Mouse (Mus musculus) cerebellum, postnatal 25 days (tissue): Measurements from ENCODE around the gene Zfp784.
"Not testable (repeated sequence)": the region's sequence is repeated elsewhere in the genome, so short reads cannot be mapped to it uniquely, and the experiment has no call there.

Experiments
- DNase-seq, 2 experiments: peaks; one replicate each; pipeline ENCODE4 v3.0.0; 2021; ENCODE audit warnings: mixed read lengths in 2 of 2

Zfp784 gene

DNA sequence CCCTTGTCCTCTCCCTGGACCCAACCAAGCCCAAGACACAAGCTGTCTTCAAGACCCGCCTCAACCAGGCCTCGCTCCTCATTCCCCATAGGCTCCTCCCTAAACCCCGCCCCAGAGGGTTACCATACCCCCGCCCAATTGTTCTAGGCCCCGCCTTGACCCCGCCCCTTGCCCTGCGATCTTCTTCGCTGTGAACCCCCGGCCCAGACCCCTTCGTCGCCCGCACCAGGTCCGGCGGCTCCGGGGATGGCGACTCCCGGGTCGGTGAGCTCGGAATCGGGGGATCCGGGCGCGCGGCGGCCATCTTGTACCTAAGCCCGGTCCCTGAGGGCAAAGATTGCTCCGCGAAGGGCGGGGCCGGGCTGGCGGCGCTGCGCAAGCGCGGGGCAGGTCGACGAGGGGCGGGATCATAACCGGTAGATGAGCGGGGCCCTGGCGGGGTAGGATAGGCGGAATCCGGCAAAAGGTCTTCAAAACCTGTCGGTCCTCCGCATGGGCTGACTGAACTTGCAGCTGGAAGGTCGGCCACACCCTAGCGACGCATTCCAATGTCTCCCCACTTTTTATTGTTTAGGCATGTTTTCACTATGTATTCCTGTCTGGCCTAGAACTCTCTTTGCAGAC lies at the start of gene Zfp784:
Zfp784 (minus strand) TSS at position 338 of the 624 bp plus-strand sequence.
- peak; percentile 95 to 96 for DNase-seq

DNA sequence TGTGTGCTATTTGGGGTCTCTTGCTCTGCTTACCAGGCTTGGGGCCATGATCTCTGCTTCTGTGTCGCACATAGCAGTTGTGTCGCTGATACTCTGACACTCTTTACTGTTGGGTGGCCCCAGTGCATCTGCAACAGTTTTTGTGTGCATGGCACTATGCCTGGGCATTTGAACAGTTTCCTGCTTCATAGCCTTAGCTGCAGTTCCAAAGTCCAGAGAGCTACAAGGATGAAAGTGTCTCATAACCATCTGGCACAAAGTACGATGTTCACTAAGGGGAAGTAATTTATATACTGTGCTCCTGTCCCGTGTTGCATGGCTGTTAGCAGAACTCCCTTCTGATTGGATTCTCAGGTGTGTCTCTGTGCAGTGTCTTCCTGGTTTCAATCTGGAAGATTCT lies 49.6 kb upstream of the Zfp784 start:
- no peak for DNase-seq

DNA sequence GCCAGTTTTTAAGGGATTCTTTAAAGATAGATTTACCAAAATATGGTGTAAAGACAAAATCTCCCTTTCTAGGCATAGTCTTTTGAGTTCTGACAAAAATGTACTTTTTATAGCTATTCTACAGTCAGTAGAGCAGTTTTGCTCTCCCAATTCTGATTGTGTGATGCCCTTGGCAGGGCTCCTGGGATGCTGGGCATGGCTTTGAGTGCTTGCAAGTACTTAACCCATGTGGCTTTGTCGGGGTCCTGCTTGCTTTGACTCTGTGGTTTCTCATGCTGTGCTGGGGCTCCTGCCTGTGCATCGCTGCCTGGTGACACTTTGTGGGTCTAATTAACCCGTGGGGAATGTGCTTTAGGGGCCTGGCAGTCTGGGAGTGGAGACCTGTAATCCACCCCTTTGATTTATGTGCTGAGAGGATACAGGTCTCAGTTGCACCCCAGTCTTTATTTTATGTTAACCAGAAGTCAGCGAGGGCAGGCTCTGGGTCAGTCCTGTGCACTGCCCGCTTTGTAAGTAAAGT lies 48.7 kb upstream of the Zfp784 start:
- no peak for DNase-seq

DNA sequence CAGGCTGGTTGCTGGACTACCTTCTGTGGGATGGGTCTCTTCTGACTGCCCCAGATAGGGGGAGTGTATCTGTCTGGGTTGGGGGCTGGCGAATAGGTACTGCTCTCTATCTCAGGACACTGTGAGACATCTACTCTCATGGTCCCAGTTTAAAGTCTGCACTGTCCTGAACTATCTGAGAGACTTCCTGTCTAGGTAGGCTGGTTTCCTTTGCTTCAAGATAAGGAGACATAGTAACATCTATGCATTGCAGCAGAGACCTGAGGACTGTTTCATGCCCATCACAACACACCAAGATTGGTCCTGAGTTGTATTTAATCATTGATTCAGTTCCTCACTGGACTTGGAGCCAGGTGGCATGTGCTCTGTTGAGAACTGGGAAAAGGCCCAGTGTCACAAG lies 47.3 kb upstream of the Zfp784 start:
- no peak for DNase-seq

DNA sequence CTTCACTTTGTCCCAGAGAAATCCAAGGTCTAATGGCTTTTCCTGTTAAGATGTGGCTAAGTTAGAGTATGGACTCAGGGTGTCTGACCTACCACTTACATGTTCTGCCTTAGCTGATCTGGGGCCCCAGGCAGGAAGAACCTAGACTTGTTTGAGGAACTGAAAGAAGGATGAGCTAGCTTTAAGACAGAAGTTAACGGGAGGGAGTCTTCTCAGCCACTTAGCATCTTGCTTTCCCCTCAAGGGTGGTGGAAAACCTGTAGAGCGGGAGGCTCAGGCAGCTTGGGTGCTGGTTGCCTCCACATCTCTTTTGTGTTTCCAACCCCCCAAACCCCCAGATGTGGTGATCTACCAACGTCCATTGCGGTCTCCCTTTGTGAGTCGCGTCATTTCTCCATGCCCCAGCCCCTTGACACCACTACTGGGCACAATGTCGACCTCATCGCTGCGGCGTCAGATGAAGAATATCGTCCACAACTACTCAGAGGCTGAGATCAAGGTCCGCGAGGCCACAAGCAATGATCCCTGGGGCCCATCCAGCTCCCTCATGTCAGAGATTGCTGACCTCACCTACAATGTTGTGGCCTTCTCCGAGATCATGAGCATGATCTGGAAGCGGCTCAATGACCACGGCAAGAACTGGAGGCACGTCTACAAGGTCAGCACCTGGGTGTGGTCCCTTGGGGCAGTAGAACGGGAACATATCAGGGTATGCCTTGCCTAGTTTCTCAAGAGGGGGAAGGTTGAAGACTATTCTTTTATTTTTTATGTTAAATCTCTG lies 45.3 kb upstream of the Zfp784 start:
- DNase-seq = no peak

DNA sequence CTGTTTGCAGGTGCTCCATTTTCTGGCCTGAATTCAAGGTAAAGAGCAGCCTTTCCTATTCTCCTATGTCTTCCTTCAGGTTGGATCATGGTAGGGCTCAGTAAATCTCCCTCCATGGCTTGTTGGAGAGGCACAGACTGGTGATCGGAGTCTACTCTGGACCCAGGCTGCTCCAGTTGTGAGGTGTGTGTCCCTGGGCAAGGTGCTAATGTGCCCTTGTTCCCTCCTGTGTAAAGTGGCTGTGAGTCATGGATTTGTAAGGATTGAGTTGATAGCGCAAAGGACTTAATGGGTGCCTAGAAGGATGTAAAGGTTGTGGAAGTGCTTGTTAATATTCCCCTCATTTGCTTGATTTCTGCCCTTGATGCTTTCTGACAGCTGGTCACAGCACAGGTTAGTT lies 43.7 kb upstream of the Zfp784 start:
- no peak for DNase-seq

DNA sequence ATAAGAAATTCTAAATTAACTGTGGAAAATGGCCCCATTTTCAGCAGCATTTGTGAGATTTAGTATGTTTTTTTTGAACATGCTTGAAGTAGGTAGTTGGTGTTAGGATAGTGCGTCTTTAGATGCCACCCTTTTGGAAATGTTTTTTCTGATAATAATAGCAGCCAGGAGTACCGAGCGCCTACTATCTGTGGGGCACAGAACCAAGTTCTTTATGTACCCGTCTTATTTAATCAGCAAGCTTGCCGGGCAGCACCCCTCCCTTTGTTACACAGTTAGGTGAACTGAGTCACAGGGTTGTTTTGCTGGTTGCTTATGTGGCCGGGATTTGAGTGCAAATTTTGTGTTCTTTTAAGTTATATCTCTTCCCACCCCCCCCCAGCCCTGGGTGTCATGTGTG lies 43.0 kb upstream of the Zfp784 start:
- no peak for DNase-seq

DNA sequence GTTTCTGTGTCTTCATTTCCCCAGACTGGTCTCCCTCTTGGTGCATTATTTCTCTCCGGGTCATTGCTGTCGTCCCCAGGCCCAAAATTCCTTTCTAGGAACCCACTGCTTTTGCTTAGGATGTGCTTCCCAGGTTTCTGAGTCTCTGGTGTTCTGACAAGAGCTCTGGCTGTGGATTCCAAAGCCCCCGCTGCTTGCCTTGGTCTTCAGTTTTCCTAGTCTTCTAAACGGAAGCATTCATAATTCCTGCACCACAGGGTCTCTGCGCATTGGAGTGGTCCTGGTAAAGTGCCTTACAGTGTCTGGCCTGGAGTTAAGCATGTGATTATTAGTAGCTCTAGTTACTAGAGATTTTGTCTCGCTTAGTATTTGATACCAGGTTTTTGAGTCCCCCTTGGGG lies 42.6 kb upstream of the Zfp784 start:
- no peak for DNase-seq

DNA sequence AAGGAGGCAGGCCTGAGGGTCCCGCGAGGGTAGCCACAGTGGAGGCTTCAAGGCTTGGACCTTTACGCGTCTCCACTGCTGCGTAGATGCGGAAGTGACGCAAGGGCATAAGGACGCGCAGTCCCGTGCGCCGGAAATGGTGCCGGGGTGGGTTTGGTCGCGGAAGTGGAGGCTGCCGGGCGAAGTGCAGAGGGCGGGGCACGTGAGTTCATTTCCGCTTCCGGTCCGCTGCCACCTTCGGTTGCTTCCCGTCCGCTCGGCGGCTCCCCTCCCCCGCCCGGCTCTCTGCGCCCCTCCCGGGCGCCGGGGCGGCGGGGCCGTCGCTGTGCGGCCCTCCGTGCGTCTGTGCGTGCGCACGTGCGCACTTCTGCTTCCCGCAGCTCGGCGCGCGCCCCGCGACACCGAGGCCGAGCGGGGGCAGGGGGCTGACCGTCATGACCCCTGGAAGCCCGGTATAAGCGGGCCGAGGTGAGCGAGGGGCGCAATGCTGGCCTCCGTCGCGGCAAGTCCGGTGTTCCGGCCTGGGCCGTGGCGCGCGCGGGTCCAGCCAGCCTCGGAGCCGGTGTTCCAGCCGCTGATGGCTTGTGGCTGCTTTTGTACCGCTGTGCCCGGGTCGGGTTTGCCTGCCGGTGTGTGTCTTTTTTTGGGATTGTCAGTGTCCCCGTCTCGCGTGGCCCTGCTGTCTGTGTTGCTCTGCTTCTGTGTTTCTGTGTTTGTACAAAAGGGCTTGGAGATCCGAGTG lies 41.9 kb upstream of the Zfp784 start, which contains the start of gene Epn1:
Epn1 (plus strand) TSS at position 226 of the 742 bp plus-strand sequence.
- peak; percentile 98 to 99 for DNase-seq

DNA sequence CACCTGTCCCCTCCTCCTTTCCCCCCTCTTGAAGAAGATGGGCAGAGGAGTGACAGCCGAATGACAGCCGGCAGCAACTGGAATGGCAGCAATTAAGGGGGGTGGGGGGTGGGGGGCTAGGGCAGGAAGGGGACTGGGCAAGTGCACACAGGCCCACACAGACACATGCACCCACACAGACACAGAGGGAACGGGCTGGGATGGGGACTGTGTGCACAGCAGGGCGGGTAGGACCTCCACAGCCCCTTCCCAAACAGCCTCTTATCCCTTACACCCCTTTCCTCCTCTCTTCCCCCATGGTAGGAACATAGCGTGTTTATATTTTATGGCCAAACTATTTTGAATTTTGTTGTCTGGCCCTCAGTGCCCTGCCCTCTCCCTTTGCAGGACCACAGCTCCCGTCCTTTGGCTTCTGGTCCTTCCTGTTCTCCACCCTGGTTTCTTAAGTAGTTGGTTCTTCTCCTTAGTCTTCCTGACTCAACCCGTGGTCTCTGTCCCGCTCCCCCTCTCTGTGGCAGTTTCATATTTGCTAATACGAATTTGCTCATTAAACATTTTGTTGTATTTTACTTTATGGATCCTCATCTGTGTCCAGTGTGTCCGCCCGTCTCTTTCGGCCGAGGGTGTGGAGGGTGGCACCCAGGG lies 41.2 kb upstream of the Zfp784 start:
- DNase-seq = not testable (repeated sequence)

DNA sequence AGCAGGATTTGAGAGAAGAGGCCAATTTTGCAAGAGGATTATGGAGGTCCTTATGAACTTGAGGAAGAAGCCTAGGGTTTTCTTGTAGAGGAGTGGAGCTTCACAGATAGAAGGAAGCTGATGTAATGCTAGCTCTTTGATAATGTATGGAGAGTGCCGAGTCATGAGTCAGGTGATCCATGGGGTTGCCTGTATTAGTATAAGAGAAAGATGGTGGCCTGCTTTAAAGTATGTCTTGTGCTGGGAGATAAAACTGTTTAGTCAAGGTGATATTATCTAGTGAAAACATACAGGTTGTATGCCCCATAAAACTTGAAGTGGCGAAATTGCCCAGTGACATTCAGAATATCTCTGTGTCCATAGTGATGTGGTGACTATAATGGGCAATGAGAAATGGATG lies 38.7 kb upstream of the Zfp784 start:
- no peak for DNase-seq

DNA sequence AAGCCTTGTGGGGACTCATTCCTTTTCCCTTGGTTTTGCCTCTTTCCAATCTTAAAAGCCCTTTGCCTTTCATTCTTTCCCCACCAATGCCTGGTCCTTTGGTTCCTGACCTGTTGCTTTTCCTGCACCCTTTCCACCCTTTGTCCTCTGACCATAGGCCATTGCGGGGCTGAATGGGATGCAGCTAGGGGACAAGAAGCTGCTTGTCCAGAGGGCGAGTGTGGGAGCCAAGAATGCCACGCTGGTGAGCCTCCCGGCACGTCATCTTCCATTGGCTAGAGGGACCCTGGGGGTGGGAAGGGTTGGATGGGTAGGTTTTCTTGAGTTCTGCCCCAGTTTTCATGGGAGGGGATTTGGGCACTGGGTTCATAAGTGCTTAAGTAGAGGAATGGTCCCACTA lies 36.7 kb upstream of the Zfp784 start:
- DNase-seq = no peak

DNA sequence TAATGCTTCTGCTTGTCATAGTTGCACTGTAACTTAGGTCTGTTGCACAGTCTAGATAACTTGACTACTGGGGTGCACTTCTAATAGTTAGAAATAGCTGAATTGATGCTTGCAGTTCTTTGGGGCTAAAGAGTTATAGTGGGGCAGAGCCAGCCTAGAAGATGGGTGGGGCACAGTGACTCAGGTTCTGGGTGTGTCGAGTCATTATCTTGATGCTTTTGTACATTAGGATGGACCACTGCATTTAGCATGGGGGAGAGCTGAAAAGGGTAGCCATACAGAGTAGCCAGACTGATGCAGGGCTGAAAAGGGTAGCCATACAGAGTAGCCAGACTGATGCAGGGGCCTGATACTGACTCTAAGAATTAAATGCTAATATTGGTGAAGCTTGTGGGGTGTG lies 35.3 kb upstream of the Zfp784 start:
- no peak for DNase-seq

DNA sequence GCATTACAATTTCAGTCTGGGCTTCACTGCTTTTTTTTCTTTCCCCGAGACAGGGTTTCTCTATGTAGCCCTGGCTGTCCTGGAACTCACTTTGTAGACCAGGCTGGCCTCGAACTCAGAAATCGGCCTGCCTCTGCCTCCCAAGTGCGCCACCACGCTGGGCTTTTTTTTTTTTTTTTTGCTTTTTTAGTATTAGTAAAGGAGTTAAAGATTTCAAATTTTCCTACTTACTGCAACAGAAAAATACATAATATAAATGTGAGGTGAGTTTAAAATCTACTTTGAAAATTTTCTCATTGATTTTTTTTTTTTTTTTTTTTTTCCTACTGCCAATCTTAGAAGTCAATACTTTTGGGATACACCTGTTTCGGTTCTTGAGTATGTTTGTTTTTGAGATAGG lies 26.6 kb upstream of the Zfp784 start:
- DNase-seq = no peak

DNA sequence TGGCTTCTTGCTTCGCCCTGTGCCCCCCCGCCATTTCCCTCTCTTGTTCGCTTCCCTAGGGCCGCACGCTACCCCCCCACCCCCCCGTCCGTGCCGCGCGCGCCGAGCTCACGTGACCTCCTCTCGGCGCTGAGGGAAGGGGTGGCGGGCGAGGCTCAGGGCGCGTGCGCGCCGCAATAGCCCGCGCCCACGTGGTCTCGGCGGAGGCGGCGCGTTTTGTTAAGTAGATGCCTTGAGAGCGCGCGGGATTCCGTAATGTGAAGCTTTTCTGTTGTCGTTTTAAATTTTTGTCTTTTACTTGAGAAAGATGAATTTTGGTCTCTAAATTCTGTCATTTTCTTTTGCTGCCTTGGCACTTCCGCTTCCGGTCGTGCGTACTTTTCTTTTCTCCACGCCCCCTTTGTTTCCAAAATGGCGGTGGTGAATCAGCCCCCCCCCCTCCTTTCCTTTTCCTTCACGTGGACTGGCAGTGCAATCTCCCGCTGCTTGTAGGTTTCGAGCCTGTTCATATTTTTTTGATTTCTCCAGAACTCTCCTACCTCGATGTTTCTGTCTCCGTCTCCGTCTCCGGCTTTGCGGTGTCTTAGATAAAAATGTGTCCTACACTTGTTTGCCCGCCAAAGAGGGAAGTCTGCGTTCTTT lies 24.2 kb upstream of the Zfp784 start:
- DNase-seq = peak in 1 of 2 experiments; percentile 82

DNA sequence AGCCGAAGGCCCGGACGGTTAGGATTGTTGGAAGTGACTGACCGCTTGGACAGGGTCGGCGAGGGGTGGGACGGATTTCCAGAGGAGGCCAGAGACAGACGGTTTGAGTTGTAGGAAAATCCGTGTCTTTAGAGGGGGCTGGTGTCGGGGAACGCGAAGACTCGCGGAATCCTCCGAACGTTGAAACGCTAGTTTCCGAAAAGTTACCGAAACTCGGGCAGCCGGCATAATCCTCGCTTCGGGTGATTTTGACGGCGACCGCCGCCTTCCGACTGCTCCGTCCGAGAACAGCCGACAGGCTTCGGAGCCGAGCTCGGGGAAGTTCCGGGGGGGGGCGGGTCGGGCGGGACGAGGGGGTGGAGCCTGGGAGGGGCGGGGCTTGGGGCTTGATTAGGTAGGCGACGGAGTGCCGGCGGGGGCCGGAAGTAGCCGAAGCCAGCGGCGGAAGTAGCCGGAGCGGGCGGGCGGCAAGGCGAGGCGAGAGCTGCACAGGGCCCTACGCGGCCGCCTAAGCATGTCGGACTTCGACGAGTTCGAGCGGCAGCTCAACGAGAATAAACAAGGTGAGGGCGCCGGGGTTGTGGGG lies 23.6 kb upstream of the Zfp784 start, which contains the start of gene U2af2:
U2af2 (plus strand) TSS at position 370 of the 586 bp plus-strand sequence.
- DNase-seq = peak; percentile 96 to 99

DNA sequence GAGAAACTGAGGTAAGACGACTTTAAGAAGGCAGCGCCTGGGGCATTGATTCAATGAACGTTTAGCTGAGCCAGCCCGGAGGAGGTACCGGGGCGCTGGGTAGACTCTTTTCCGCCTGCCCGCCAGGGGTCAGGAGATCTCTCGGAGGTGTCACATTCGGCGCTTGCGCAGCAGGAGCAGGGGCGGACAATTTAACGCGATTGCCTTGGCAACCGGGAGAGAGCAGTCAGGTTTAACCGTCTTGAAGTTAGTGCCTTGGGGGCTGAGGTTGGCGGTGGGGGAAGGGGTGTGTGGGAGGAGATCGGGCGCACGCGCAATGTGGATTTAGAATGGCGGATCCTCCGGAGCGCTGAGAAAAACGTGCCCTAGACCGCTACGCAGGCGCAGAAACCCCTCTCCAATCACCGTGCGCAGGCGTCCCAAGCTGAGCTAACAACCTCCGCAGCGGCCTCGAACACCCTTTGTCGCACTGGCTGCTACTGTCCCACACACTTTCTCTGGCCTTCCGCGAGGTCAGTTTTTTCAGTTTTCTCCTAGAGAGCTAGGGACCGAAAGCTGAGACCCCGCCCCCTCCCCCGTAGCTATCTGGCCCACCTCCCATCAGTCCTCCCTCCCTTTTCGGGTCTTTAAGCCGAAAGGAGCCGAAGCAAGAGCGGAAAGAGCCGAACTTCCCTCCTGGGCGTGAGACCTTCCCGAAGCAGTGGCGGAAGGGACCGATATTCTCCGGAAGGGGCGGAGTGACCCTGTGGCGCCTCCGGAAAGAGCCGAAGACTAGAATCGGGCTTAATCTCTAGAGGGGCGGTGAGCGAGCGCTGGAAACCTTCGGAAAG lies 22.9 kb upstream of the Zfp784 start:
- peak; percentile 100 for DNase-seq

DNA sequence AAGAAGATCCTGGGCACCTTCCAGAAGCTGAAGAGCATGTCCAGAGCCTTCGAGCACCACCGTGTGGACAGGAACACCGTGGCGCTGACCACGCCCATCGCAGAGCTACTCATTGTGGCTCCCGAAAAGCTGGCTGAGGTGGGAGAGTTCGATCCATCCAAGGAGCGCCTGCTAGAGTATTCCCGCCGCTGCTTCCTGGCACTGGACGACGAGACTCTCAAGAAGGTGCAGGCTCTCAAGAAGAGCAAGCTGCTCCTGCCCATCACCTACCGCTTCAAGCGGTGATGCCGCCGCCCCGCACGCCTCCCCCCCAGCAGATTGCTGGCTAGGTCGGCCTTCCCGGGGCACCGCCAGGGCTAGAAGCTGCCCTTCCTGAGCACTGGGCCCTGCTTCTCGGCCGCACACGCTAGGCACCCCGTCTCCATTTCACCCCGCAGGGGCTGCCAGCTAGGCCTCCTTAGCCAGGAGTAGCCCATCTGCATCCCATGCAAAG lies 22.0 kb upstream of the Zfp784 start:
- peak; percentile 86 to 93 for DNase-seq

DNA sequence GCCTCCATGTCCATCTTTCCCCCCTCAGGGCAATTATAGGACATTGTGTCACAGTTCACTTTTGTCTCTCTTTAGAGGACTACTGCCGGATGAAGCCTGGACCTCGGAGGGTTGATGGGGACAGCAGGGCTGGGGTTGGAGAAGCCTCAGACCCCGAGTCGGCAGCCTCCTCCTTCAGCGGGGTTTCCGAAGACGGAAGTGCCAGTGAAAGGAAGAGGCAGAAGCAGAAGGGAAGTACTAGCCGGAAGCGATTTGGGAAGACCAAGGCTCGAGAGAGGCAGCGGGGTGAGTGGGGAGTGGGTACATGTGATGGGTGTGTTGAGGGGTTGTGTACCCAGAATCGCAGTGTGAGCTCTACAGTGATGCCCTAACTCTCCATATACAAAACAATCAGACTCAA lies 21.2 kb upstream of the Zfp784 start:
- DNase-seq = no peak

DNA sequence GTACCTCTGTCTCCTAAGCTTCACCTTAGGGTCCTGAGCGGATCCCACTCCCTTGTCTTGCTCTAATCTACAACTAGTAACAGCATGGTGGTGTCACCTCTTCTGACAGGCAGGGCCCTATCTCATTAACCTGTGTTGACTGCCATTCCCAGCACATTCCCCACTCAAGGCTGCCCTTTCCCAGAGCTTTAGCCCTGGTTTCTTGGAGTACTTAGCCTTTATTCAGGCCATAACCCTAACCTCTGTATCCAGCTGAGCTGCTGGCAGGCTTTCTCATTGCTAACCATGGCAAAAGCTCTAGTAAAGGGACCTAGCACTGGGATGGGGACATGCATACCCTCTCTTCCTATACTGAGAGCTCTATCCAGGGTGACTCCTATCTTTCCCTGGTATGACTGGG lies 20.4 kb upstream of the Zfp784 start:
- DNase-seq = no peak

DNA sequence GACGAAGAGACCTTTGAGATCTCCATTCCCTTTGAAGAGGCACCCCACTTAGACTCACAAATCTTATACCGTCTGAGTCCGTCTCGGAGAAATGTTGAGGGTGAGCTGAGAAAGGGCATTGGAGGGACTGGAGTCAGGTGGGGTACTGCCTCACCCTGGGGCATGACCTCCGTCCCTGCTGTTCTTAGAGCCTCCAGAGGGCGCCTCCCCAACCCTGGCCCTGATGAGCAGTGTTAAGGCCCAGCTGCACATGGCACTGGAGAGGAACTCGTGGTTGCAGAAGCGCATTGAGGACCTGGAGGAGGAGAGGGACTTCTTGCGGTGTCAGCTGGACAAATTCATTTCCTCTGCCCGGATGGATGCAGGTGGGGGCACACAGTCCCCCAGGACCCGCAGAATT lies 19.6 kb upstream of the Zfp784 start:
- DNase-seq = no peak
